Mouse (Mus musculus) adrenal gland (tissue): ENCODE measurements at regions not wholly inside any gene's neighbourhood (a gene's known extent, or its start where the extent isn't known, plus 50 kb on each side); places are given as distances from the start of the nearest gene placed in this dataset.

ENCODE experiments used
- intact Hi-C: fragments of 180-260 bp; cut with DNase I; formaldehyde crosslinking; loops from one replicate; pipeline ENCODE4 v1.15.1; 2025

DNA sequence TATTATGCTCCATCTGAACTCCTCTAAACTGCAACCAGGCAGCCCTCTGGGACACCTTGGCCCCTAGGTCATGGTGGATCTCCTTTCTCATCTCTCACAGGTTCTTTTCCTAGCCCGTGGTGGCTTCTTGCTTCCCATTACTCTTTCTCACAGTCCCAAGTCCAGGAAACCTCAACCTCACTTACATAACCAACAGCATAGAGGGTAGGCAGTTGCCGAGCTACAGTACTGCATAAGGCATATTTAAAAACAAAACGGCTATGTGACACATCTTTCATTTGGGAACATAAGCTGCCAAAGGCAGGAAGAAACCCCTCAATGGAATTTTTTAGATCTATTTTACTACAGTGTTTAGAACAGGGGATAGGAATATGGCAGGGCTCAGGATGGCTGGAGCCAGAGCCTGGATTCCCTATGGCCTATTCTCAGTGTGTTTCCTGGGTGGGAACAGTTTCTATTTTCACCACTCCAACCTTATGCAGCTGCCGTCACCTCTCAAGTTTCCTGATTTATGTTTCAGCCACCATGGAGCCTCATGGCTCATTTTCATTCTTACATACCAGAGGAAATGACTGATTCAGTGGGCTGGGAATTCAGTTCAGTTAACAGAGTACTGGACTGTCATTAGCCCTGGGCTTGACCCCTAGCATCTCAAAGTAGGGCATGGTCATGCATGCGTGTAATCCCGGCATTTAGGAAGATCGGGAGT, 726.9 kb upstream of the Lrrc6 start:
- intact Hi-C loops = no loop called here

GRCm38 (mm10) chr15:67226900-67227299, 726.2 kb upstream of the Lrrc6 start:
- intact Hi-C loops = no loop called here
